Mouse (Mus musculus) brain, embryonic 14.5 days (tissue): ENCODE results near the gene Lctl. TPM values are rescaled to one million over a fixed set of nuclear protein-coding genes. Genes with fewer than 3 reads are reported as not detected.

Experiments used
- DNase-seq: peaks from one replicate; pipeline ENCODE4 v3.0.0-alpha.2; 2011; ENCODE audit warnings: low read depth
- CTCF ChIP-seq: fragments of 200-500 bp; IDR thresholded peaks from 2 replicates; pipeline ENCODE4 v1.5.1; 2012; ENCODE audit warnings: inconsistent platforms, mild to moderate bottlenecking, moderate library complexity, borderline replicate concordance; ENCODE audit not compliant: insufficient read depth, insufficient read length; ENCODE audit errors: extremely low read depth
- POLR2A ChIP-seq: fragments of 200-500 bp; IDR thresholded peaks from 2 replicates; pipeline ENCODE4 v1.6.1; 2012; ENCODE audit warnings: mild to moderate bottlenecking, inconsistent platforms, borderline replicate concordance; ENCODE audit not compliant: poor library complexity, insufficient read depth, insufficient read length, severe bottlenecking; ENCODE audit errors: extremely low read depth
- polyA plus RNA-seq: library from polyadenylated mRNA; depleted of rRNA; stranded (reverse); fragments of >200 nt; gene quantifications from 2 replicates; pipeline ENCODE4 v1.2.3, GENCODE M21; 2012; rRNA removed

Gene Lctl
- not detected in 2 replicates for polyA plus RNA-seq

- TF ChIP-seq CTCF (no peak), POLR2A (no peak)
- no peak for DNase-seq
These were observed at the start of gene Lctl for GRCm38 (mm10) chr9:64116876-64117275. TSS of gene Lctl (plus strand) at chr9:64117147.

DNA sequence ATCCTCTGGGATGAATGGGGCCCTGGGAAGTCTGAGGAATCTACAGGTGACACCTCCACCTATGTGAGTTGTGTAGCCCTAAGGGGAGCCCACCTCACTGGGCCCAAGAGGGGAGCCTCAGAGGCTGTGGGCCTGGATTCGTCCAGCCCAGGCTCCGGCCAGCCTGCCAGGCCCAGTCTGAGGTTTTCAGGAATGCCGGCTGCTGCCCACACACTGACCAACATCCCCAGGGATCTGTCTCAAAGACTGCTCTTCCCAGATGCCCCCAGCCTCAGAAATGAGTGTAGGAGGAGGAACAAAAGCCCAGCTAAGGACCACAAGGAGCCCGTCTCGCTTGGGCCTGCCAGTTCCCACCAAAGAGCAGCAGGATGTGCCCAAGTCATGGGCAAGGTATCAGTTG lies 49.2 kb upstream of the Lctl start:
- TF ChIP-seq CTCF (no peak), POLR2A (no peak)
- no peak for DNase-seq

- TF ChIP-seq POLR2A (no peak), CTCF (no peak)
- DNase-seq, result no peak
These were observed 48.4 kb upstream of the Lctl start for GRCm38 (mm10) chr9:64068571-64068970.

- no peak for DNase-seq
- no peak for TF ChIP-seq CTCF
- TF ChIP-seq POLR2A, result no peak
These were observed 47.8 kb upstream of the Lctl start for GRCm38 (mm10) chr9:64069131-64069530.

GRCm38 (mm10) chr9:64070674-64071073 lies 46.3 kb upstream of the Lctl start:
- TF ChIP-seq CTCF (no peak), POLR2A (no peak)
- no peak for DNase-seq

GRCm38 (mm10) chr9:64074831-64075230 lies 42.1 kb upstream of the Lctl start:
- TF ChIP-seq POLR2A, result no peak
- DNase-seq, result no peak

DNA sequence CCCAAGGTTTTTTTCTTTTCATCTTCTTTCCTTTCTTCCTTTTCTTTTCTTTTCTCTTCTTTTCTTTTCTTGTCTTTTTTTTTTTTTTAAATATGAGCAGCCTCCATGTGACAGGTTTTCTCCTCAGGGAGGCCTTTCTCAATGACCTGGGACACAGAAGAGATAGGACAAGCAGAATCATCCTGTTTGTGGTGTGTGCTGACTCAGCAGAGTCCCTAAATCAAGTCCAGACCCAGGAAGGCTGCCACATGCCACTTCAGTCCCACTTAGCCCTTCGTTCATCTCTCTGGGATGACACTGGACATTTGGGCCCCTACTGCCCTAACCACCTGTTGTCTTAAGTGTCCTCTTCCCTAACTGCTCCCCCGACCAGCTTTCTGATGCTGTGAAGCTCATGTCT lies 40.5 kb upstream of the Lctl start:
- DNase-seq, result no peak
- no peak for TF ChIP-seq POLR2A
- no peak for TF ChIP-seq CTCF

GRCm38 (mm10) chr9:64078386-64078792 lies 38.6 kb upstream of the Lctl start:
- TF ChIP-seq POLR2A, result no peak
- TF ChIP-seq CTCF, result no peak
- no peak for DNase-seq

- DNase-seq, result no peak
- TF ChIP-seq POLR2A (no peak), CTCF (no peak)
These were observed 37.0 kb upstream of the Lctl start for GRCm38 (mm10) chr9:64079922-64080321.

GRCm38 (mm10) chr9:64084231-64084630 lies 32.7 kb upstream of the Lctl start:
- TF ChIP-seq POLR2A (no peak), CTCF (no peak)
- DNase-seq, result no peak

DNA sequence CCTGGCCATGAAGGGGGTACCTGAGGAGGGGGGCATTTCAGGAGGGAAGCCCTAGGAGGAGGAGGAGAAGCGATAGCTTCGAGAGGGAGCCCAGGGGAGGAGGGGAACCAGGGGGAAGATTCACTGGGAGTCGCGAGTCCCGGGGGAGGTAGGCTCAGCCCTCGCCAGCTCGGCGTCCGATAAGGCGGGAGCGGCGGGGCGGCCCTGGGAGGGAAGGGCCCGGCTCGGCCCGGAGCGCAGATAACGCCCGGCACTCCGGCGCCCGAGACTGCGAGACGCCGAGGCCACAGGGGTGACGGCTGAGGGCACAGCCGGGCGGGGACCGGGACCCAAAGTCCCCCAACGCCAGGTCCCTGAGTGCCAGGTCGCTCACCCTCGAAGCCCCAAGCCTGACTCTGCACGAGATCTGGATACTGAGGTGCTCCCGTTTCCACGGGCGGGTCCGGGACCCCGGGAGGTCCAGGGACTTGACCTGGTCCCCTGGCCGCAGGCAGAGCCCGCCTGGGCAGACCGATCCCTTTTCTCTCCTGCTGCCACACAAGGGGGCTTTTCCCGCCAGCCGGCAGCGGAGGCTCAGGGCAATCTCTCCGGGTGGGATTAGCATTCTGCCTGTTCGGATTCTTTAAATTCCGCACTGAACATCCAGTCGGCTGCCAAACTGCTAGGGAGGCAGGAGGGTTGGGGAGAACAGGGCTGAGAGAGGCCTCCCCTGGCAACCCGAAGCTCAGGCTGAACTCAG lies 32.1 kb upstream of the Lctl start:
- TF ChIP-seq CTCF (no peak), POLR2A (no peak)
- peak; percentile 76 for DNase-seq

- no peak for TF ChIP-seq CTCF
- TF ChIP-seq POLR2A, result no peak
- DNase-seq, result no peak
These were observed 31.0 kb upstream of the Lctl start for GRCm38 (mm10) chr9:64085976-64086375.

DNA sequence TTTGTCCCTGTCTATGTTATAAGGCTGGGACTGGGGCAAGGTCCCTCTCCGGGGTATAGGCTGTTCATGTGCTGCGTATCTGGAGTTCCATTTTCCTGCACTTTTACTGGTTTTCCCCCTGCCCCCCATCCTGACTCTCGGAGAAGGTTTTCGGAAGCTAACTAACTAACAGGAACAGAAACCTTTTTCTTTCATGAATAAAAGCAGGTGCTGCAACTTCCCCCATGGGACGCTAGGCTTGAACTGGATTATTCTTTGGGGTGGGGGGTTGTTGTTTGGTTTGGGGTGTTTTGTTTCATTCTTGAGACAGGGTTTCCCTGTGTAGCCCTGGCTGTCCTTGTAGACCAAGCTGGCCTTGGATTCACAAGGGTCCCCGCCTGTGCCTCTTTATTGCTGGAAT lies 30.4 kb upstream of the Lctl start:
- TF ChIP-seq CTCF (no peak), POLR2A (no peak)
- DNase-seq, result no peak

DNA sequence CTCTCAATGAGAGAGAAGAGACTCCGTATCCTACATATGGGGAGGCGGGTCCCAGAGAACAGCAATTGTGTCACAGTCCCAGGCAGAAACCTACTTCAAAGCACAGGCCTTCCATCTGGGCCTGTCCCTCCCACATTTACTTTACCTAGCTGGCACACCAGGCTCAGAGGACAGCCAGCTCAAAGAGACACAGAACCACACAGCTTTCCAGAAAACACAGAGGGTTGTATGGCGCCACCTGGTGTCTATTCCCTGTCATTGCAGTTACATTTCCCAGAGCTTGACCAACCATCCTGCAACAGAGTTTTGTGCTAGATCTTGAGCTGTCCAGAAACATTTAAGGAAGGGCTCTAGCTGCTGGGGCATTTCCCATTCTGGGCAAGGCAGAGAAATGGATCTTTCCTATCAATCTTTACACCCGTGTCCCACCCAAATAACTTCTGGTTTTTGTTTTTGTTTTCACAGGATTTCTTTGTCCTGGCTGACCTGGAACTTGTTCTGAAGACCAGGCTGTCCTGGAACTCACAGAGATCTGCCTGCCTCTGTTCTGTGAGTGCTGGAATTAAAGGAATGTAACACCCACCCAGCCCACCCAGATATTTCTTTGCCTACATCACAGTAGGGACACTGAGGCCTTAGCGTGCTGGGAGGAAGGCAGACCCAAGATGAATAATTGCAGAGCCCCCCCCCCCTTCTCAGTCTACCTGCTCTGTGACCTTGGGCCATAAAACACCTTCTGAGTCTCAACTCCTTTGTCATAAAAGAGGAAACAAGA lies 29.3 kb upstream of the Lctl start:
- TF ChIP-seq POLR2A (no peak), CTCF (peak; percentile 96)
- DNase-seq, result peak; percentile 85
